Mouse (Mus musculus): ENCODE measurements at regions not wholly inside any gene's neighbourhood (a gene's known extent, or its start where the extent isn't known, plus 50 kb on each side); places are given as distances from the start of the nearest gene placed in this dataset.

DNA sequence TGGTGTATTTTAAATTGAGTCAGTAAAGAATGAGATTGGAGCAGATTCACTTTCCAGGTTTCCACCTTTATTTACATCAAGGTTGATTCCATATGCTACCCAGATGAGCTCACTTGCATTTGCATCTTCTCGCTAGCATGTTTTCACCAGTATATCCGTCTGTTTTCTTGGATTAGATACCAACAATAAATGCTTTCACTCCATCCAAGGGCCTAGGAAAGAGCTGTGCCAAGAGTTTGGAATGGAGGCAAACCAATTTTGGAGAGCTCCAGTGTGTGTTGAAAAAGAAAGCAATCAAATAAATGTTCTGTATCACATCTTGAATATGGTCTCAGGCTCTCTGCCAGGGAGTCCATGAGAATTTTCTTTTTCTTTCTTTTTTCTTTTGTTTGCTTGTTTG, 72.6 kb upstream of the Raph1 start:
- Histone ChIP-seq H3ac (ENCODE audit: control insufficient read depth, insufficient read length) (no peak overlapping the region), H3K79me2 (ENCODE audit: control insufficient read depth, insufficient read depth) (no peaks in the 10 kb centered on the region), H3K36me3 (ENCODE audit: control insufficient read depth, insufficient read depth) (no peaks in the 10 kb centered on the region), H3K27me3 (ENCODE audit: control insufficient read depth, insufficient read depth, insufficient read length) (no peaks in the 10 kb centered on the region), H3K4me3 (no peak overlapping the region), H3K4me2 (ENCODE audit: low read depth) (no peak overlapping the region)
- TF ChIP-seq POLR2AphosphoS2 (IDR thresholded peaks at IDR 0.05; ENCODE audit: insufficient read length, low read depth) (no peak), TCF12 (IDR thresholded peaks at IDR 0.05; ENCODE audit: insufficient read depth, poor library complexity, severe bottlenecking) (no peak), CEBPB (IDR thresholded peaks at IDR 0.05; ENCODE audit: insufficient read depth, poor library complexity, severe bottlenecking) (no peak), POLR2A (IDR thresholded peaks at IDR 0.05; ENCODE audit: insufficient read length, low read depth) (no peak), MAX (IDR thresholded peaks at IDR 0.05; ENCODE audit: low read depth) (no peak), MYOG (IDR thresholded peaks at IDR 0.05; ENCODE audit: control insufficient read depth in 1 of 3, insufficient read depth in 1 of 3, insufficient read length in 2 of 3, low read depth in 2 of 3) (no peak), E2F4 (IDR thresholded peaks at IDR 0.05; ENCODE audit: insufficient read depth) (no peak)

DNA sequence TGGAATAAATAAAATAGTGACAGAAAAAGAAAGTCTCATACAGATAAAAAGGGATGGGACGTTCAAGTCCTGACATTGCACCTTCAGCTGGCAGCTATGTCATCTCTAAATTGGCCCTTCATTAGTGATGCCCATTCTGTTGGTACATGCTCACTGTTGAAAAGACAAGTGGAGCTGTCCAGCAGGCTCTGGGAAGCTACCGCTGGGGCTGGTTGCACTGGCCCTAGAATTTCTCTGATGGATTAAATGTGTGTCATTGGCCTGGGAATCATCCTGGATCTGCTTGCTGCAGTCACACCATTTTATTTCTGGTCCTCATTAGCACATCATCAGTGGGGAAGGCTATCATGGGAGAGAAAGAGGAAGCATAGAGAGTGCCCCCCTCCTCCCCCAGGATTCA, 72.2 kb upstream of the Raph1 start:
- H3K36me3 ChIP-seq (ENCODE audit: control insufficient read depth, insufficient read depth), result no peaks in the 10 kb centered on the region
- no peak overlapping the region for H3K4me2 ChIP-seq (ENCODE audit: low read depth)
- no peak overlapping the region for H3ac ChIP-seq (ENCODE audit: control insufficient read depth, insufficient read length)
- TF ChIP-seq REST (IDR thresholded peaks at IDR 0.05; ENCODE audit: insufficient read depth, insufficient read length) (peak; percentile 66), SRF (IDR thresholded peaks at IDR 0.05; ENCODE audit: control insufficient read depth, insufficient read length, low read depth) (no peak), MAX (IDR thresholded peaks at IDR 0.05; ENCODE audit: low read depth) (no peak)
- H3K27me3 ChIP-seq (ENCODE audit: control insufficient read depth, insufficient read depth, insufficient read length), result no peaks in the 10 kb centered on the region
- no peaks in the 10 kb centered on the region for H3K79me2 ChIP-seq (ENCODE audit: control insufficient read depth, insufficient read depth)
- no peak overlapping the region for H3K4me3 ChIP-seq

DNA sequence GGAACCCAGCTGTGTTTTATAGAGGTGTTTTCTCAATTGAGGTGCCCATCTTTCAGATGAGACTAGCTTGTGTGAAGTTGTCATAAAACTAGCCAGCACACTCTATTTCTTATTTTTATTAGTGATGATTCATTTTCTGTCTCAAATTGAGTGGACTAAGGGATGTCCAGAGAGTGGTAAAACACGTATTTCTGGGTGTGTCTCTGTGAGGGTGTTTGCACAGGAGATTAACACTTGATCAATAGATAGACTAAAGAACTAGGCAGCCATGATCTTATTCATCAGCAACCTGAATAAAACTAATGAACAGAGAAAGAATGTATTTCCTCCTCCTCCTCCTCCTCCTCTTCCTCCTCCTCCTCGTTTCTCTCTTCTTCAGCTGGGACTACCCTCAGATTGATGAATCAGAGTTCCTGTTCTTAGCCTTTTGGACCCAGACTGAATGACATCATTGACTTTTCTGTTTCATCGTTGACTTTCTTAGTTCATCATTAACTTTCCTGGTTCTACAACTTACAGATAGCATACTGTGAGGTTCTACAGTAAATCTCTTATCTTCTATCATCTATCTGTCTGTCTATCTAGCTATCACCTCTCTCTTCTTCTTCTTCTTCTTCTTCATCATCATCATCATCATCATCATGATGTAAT, 70.0 kb upstream of the Raph1 start:
- Histone ChIP-seq H3K79me2 (ENCODE audit: control insufficient read depth, insufficient read depth) (no peaks in the 10 kb centered on the region), H3ac (ENCODE audit: control insufficient read depth, insufficient read length) (no peak overlapping the region), H3K27me3 (ENCODE audit: control insufficient read depth, insufficient read depth, insufficient read length) (no peaks in the 10 kb centered on the region), H3K4me3 (no peak overlapping the region), H3K4me2 (ENCODE audit: low read depth) (no peak overlapping the region), H3K36me3 (ENCODE audit: control insufficient read depth, insufficient read depth) (no peaks in the 10 kb centered on the region)
- TF ChIP-seq TCF12 (IDR thresholded peaks at IDR 0.05; ENCODE audit: insufficient read depth, poor library complexity, severe bottlenecking) (no peak), MAX (IDR thresholded peaks at IDR 0.05; ENCODE audit: low read depth) (no peak), E2F4 (IDR thresholded peaks at IDR 0.05; ENCODE audit: insufficient read depth) (no peak), CEBPB (IDR thresholded peaks at IDR 0.05; ENCODE audit: insufficient read depth, poor library complexity, severe bottlenecking) (no peak), MYOD1 (IDR thresholded peaks at IDR 0.05; ENCODE audit: control insufficient read depth in 1 of 3, insufficient read length in 2 of 3, low read depth in 2 of 3) (no peak), SRF (IDR thresholded peaks at IDR 0.05; ENCODE audit: control insufficient read depth, insufficient read length, low read depth) (no peak), TCF3 (IDR thresholded peaks at IDR 0.05; ENCODE audit: insufficient read length, low read depth) (no peak), MYOG (IDR thresholded peaks at IDR 0.05; ENCODE audit: control insufficient read depth in 1 of 3, insufficient read depth in 1 of 3, insufficient read length in 2 of 3, low read depth in 2 of 3) (no peak), POLR2A (IDR thresholded peaks at IDR 0.05; ENCODE audit: insufficient read length, low read depth) (no peak), USF1 (IDR thresholded peaks at IDR 0.05; ENCODE audit: low read depth) (no peak), POLR2AphosphoS2 (IDR thresholded peaks at IDR 0.05; ENCODE audit: insufficient read length, low read depth) (no peak), REST (IDR thresholded peaks at IDR 0.05; ENCODE audit: insufficient read depth, insufficient read length) (no peak)

DNA sequence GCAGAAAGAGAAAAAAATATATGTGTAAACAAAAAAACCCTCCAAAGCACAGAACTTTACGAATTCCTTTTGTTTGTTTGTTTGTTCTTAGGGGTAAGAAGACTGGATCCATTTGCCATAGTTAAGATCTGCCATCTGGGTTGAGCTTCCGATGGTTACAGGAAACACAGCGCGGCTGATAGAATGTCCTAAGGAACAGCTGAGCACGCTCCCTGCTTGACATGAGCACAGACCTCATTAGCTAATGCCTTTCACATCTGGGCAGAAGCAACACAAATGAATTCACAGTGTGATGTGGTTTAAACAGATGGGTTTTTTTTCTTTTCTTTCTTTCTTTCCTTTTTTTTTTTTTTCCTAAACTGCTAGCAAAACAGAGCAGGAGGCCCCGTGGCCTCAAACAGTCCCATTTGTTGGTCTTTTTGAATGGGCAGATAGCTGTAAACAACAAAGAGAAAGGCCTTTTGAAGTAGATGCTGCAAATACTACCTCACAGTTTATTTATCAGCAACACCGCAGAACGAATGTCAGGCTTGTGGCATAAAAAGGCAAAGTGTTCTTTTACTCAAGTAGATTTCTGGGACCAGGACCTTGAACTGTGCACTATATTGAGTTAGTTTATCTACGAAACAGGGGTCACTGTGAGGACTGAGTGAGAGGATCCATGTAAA, 61.0 kb upstream of the Raph1 start:
- H3K79me2 ChIP-seq (ENCODE audit: control insufficient read depth, insufficient read depth), result no peaks in the 10 kb centered on the region
- H3ac ChIP-seq (ENCODE audit: control insufficient read depth, insufficient read length), result no peak overlapping the region
- no peaks in the 10 kb centered on the region for H3K27me3 ChIP-seq (ENCODE audit: control insufficient read depth, insufficient read depth, insufficient read length)
- TF ChIP-seq CEBPB (IDR thresholded peaks at IDR 0.05; ENCODE audit: insufficient read depth, poor library complexity, severe bottlenecking) (no peak), MYOG (IDR thresholded peaks at IDR 0.05; ENCODE audit: control insufficient read depth in 1 of 3, insufficient read depth in 1 of 3, insufficient read length in 2 of 3, low read depth in 2 of 3) (no peak), TCF3 (IDR thresholded peaks at IDR 0.05; ENCODE audit: insufficient read length, low read depth) (no peak), SRF (IDR thresholded peaks at IDR 0.05; ENCODE audit: control insufficient read depth, insufficient read length, low read depth) (no peak)
- no peaks in the 10 kb centered on the region for H3K36me3 ChIP-seq (ENCODE audit: control insufficient read depth, insufficient read depth)
- no peak overlapping the region for H3K4me3 ChIP-seq
- no peak overlapping the region for H3K4me2 ChIP-seq (ENCODE audit: low read depth)

DNA sequence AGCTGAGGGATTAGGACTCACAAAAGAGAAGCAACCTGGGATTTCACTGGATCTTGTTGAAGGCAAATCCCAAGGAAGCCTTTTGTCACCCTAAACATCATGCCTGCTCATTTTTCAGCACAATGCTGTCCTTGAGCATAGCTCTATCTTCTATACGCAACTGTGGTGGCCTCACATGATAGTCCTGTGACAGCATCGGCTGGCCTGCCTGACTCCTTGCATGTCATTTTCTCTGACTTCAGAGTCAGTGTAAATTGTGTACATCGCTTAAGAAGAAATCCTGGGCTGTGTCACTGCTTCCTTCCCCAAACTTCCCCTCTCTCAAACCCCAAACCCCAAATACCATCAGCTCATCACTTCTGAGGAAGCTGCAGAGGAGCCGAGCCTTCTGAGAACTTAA, 60.5 kb upstream of the Raph1 start:
- Histone ChIP-seq H3K27me3 (ENCODE audit: control insufficient read depth, insufficient read depth, insufficient read length) (no peaks in the 10 kb centered on the region), H3ac (ENCODE audit: control insufficient read depth, insufficient read length) (no peak overlapping the region), H3K4me3 (no peak overlapping the region), H3K4me2 (ENCODE audit: low read depth) (no peak overlapping the region), H3K79me2 (ENCODE audit: control insufficient read depth, insufficient read depth) (no peaks in the 10 kb centered on the region), H3K36me3 (ENCODE audit: control insufficient read depth, insufficient read depth) (no peaks in the 10 kb centered on the region)
- TF ChIP-seq SRF (IDR thresholded peaks at IDR 0.05; ENCODE audit: control insufficient read depth, insufficient read length, low read depth) (no peak), MYOD1 (IDR thresholded peaks at IDR 0.05; ENCODE audit: control insufficient read depth in 1 of 3, insufficient read length in 2 of 3, low read depth in 2 of 3) (no peak), MYOG (IDR thresholded peaks at IDR 0.05; ENCODE audit: control insufficient read depth in 1 of 3, insufficient read depth in 1 of 3, insufficient read length in 2 of 3, low read depth in 2 of 3) (no peak), MAX (IDR thresholded peaks at IDR 0.05; ENCODE audit: low read depth) (no peak), USF1 (IDR thresholded peaks at IDR 0.05; ENCODE audit: low read depth) (no peak), TCF12 (IDR thresholded peaks at IDR 0.05; ENCODE audit: insufficient read depth, poor library complexity, severe bottlenecking) (no peak), REST (IDR thresholded peaks at IDR 0.05; ENCODE audit: insufficient read depth, insufficient read length) (no peak), POLR2AphosphoS2 (IDR thresholded peaks at IDR 0.05; ENCODE audit: insufficient read length, low read depth) (no peak), CEBPB (IDR thresholded peaks at IDR 0.05; ENCODE audit: insufficient read depth, poor library complexity, severe bottlenecking) (no peak)

Data from myocyte (in vitro differentiated cells).